Mouse (Mus musculus) c-Kit-positive CD71-negative TER-119-negative erythroid progenitor cells, embryonic 14.5 days (primary cell): ENCODE measurements at regions not wholly inside any gene's neighbourhood (a gene's known extent, or its start where the extent isn't known, plus 50 kb on each side); places are given as distances from the start of the nearest gene placed in this dataset.
A peak's percentile ranks its signal among the peaks of the same experiment; 100 is the strongest.

ENCODE experiments used
- DNase-seq: peaks from one replicate; pipeline ENCODE4 v3.0.0-alpha.2; 2013; ENCODE audit warnings: low read depth

DNA sequence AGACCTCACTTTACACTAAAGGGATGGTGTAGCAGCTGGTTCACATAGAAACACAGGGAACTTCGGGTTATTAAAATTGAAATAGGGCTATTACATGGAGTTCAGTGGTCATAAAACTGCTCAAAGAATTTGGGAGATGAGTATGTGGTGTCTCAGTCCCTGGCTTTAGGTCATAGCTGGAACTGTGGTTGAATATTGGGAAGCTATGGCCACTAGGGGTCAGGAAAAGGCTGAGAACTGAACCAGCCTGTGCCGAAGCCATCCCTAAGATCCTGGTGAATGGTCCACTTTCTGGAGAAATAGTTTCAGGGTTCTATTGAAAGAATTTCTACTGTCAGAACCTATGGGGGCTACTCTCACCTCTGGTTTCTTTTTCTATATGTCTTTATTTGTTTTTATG is 229.0 kb downstream of the Ankrd50 start:
- DNase-seq: no peak

DNA sequence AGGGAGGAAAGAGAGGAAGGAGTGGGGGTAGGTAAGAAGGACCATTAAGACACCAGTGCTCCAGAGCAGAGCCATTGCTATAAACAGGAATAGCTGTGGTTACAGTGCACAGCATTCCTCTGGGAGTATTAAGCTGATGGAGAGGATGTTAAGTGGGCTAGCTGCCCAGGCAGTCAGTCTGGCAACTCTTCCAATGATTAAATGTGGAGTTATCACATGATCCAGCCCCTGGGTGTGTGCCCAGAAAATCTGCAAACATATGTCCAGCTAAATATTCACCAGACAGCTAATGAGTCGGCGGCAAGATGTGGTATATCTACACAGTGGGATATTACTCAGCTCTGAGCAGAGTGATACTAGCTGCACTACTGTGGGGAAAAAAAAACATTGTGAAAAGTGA is 229.7 kb downstream of the Ankrd50 start:
- no peak for DNase-seq

DNA sequence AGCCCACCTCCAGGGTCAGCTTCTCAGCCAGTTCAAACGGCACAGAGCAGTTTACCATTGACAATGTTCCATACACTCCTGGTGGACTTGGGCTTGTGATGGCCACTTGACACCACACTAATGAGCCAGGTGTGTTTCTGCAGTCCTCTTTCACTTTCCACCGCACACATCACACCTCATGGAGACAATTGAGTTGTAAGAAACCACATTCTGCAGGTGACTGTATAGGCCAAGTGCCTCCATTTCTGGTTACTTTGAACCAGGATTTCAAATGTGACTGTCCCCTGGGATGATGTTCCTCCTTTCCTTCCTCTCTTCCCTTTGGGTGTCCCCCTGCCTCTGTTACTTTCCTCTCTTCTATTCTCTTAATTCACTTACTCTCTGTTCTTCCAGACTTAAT is 233.1 kb downstream of the Ankrd50 start:
- no peak for DNase-seq

DNA sequence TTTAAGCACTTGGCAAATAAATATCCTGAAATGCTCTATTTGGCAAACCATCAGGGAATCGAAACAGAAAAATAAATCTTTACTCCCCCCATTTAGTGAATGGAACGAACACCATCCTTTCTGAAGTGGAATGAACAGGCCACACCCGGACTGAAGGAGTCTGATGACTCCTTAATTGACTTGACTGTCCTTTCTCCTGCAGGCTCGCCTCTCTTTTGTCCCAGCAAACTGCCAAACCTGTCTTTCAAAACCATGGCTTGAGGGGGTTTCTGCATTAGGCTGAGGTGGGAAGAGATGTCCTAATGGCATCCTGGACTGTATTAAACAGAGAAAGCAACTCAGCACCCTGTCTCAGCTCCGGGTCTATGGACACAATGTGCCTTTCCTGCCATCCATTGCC is 234.1 kb downstream of the Ankrd50 start:
- no peak for DNase-seq

DNA sequence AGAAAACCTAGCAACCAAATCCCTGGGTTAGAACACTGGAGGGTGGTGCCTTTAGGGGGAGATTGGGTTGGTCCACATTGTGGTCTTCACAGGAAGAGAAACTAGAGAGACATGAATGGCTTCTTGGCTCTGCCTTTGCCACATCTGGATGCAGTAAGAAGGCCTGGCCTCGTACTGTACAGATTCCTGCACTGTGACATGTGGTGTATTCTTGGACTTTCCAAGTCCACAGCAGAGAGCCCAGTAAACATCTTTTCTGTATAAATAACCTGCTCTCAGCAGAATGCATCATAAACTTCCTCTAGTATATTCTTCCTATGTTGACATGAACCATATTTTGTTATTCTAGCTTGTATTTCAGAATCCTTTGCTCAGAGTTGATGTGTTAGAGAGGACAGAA is 235.7 kb downstream of the Ankrd50 start:
- no peak for DNase-seq

DNA sequence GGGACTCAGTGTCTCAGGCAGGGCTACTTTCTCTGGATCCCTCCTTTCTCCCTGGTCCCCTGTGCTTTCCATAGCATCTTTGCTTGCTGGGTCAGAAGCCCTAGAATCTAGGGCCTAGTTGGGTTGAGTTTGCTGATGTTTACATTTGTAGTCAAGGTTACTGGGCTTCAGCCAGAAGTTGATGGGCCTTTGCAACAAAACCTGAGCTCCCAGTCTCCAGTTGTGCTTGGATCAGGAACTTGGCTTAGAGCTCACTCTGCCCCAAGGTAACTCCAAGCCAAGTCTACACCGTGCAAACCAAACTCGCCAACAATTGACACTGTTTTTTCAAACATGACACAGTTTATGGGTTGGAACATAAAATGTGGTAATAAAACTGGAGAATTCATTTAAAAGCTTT is 238.2 kb downstream of the Ankrd50 start:
- no peak for DNase-seq

DNA sequence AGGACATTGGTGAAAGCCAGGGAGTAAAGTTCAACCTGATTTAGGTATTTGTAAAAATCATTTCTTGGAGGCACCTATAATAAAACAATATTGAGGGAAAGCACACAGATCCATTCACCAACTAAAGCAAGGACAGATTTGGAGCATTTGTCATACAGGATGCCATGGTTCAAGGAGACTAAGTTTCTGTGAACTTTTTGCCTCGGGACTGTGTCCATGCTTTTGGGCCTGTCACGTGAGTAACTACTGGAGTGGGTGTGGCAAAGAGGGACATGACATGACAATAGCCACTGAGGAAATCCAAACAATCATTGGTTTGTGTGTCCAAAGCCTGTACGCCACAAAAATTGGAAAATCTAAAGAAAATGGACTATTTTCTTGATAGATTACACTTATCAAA is 241.4 kb downstream of the Ankrd50 start:
- DNase-seq: no peak

DNA sequence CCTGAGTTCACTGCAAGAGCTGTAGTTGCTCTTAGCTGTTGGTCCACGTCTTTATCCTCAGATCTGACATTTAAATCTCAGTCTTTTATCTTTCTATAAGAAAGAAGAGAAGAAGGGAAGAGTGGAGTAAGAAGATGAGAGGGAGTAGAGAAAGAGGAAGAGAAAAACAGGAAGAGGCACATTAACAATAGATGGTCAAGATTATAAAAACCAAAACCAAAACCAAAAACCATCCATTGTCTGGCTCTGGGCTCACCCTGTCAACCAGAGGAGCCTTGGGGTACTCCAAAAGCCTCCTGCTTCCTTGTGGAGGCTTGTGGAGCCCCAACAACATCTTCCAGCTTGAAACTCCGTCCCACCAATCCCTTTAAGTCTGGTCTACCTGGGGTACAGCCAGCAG is 247.0 kb downstream of the Ankrd50 start:
- no peak for DNase-seq

DNA sequence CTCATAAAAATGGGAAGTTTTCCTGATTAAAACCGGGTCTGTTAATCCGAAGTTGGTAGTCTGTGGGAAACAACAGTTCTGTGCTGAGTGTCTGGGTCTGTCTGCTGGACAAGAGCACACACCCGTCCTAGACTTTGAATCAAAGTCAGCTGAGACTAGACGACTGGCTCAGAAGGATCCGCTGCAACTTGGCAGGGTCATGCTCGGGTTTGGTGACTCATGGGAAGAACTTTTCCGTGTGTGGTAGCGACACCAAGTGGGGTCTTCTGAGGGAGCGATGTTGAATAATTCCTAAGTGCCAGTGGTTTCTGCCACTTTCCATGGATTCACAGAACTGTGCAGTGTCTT is 248.9 kb downstream of the Ankrd50 start:
- DNase-seq: no peak

DNA sequence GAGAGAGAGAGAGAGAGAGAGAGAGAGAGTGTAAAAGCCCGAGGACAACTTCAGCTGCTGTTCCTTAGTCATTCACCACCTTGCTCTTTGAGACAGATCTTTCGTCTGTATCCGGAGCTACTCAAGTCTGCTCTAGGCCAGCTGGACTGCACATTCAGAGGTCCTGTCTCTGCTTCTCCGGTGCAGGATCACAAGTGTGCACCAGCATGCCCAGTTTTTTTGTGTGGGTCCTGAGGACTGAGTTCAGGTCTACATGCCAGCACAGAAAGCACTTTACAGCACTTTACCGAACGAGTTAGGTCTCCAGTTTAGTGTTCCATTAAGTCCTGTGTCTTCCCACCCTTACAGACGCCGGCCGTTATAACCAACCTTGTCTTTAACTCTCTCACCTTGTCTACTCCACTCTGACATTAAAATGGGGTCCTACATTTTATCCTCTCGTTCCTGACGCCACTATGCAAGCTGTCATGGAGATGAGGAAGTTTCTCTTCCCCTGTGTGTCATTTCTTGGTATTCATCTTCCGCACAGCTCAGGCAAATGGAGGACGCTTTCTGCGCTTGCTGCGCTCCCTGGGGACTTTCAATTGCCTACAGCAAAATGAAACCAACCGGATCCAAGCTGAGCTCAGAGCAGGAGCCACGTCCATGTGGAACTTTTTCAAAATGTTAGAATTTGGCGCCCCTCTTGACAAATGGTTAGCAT is 249.5 kb downstream of the Ankrd50 start:
- no peak for DNase-seq

DNA sequence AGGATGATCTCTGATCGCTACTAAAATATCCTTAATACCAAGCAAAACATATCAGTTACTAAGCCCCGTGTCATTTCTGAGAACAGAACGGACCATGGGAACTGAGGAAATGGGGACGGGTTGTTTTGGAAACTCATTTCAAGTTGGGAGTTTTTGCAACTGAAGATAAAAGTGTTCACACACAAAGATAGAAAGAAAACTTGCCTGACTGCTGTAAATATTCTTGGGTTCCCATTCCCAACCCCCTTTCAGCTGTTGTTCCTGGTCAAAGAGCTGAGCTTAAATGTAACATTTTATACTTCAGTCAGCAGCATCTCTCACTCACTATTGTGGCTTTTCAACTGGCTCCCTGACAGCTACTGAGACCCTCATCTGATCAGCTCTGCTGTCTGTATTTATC is 250.1 kb downstream of the Ankrd50 start:
- DNase-seq: no peak

DNA sequence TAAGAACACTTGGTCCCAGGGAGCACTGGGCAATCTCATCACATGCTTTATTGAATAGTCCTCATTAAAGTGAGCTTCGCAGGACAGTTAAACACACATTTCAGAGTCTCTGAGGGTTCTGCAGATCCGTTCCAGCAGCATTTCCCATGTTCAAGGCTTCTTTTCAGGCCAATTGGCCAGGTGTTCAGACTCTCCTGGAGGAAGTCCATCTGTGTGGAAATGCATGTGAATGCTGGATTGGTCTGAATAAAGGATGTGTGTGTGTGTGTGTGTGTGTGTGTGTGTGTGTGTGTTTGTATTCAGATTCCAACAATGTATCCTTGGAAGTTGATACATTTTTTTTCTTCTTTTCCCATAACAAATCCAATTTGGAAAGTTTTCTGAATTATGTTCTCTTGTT is 250.6 kb downstream of the Ankrd50 start:
- no peak for DNase-seq

DNA sequence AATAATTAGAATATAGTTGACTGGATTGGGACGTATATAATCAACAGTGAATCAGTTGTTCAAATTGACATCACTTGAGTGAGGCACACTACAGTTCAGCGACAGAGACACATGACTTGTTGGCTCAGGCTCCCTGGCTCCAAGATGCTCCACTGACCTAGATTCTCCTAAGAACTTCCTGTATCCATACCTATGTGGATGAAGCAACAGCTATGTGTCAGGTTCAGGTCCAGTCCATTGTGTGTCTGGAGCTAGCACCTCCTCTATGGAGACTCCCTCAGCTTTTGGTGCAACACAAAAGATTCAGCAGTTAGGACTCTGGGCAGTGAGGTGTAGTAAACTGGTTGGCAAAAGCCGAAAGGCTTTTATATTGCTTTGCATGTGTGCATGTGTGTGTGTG is 251.6 kb downstream of the Ankrd50 start:
- no peak for DNase-seq

DNA sequence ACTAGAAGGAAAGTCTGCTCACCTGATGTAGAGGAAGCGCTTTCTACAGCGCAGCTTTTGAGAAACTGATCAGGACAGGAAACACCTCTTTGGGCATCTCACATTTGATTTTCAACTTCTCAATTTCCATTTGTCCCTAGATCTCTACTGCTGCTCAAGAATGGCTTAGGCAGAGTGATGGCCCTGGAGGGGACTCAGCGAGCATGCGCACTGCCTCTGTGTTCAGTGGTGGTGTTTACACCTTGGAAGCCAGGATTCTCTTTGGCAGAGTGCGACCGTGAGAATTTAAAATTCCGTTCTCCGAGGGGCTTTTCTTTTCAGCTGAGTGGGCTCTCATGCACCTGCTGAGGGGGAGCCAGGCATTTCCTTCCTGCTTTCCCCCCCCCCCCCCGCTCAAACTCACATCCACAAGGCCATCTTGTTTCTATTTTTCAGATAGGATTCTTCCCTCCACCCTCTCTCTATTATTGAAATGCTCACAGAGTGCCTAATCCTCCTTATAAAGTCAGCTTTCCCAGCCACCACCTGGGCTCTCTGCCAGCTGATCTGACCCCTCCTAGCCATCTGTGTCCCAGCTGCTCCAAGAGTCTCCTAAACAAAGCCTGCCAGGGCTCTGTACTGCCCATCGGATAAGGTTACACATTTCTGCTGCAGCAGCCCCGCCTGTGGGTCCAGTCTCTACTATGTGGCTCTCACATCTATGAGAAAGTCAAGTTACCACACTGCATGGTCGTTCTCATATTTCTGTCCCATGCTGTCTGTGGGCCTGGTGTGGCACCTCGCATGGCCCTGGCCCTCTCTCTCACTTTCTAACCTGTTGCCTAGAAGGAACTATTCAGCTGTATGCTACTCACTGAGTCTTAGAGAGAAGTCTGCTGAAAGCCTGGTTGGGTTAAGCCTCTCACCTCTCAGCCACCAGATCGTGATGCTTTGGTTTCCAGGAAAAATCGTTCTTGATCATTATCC is 252.2 kb downstream of the Ankrd50 start:
- DNase-seq: no peak

DNA sequence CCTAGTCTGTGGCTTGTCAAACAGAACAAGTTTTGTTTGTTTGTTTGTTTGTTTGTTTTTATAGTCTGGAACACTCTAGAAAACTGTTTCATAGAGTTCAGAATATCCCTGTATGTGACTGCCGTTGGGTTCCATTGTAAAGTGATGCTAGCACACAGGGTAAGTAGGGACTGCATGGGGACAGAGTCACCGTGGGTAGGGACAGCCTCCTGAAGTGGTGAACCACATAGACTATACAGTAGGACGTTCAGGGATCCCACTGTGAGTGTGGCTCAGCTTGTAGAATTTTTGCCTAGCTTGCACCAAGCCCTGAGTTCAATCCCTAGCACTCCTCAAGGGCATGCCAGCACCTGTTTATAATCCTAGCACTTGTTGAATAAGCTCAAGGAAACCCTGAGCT is 253.1 kb downstream of the Ankrd50 start:
- DNase-seq: no peak

DNA sequence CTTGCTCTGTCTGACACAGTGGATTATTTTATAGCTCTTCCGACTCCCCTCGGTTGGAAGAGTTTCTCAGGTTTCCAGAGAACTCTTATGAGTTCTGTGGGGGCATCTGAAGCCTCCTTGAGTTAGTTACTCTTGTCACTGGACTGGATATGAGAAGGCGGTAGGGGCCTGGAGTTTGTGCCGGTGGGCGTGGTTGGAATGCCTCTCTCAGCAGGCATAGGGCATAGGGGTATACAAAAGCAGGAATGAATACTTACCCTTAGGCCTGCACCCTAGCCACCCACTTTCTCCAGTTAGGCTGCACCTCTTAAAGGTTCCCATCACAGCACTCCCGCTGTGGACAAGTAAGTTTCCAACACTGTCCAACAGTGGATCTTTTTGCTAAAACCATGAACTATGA is 253.8 kb downstream of the Ankrd50 start:
- no peak for DNase-seq

DNA sequence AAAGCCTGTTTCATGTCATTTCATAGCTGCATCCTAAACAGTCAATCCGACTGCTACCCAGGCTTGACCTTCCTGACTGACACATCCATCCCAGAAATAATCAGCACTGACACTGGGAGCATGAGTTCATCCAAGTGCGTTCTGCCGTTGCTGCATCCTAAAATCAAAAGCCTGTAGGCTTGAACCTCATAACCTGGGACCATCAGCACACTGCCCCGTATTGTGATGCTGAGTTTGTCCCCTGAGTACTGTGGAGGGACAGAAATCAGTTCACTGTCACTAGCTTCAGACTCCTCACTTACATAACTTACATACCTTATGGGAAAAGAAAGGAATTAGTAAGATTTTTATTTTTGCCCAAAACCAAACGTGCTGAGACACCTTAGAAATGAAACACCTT is 255.0 kb downstream of the Ankrd50 start:
- no peak for DNase-seq

DNA sequence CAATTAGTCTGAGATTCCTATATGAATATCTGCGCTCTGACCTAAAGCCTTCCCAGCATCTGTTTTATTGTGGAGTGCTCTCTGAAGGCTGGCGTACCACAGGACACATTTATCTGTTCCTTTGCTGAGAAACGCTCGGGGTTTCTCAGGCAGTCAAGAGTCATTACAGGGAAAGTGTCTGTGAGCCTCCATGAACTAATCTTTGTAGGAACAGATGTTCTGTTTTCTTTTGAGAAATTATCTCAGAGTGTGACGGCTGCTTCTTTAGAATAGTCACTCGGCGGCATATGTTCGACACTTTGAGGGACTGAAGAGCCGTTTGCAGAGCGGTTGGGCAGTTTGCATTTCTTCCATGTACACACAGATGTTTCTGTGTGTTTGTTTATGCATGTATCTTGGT is 255.6 kb downstream of the Ankrd50 start:
- DNase-seq: no peak

DNA sequence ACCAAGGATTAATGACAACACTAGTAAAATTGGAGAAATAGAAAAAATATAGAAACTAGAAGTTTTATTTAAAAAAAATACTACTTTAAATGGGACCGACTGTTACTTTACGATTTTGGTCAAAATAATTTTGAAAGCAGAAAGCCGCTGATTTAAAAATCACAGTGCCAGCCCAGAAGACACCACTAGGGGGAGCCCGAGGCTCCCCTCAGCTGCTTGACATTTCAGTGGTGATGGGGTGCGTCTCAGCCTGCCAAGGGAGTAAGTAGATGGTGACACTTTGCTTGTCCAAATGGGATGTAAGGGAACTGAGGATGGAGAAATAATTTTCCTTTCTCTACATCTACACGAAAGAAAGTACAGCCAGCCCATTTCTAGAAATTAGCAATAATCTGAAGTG is 257.0 kb downstream of the Ankrd50 start:
- peak; percentile 13 for DNase-seq

DNA sequence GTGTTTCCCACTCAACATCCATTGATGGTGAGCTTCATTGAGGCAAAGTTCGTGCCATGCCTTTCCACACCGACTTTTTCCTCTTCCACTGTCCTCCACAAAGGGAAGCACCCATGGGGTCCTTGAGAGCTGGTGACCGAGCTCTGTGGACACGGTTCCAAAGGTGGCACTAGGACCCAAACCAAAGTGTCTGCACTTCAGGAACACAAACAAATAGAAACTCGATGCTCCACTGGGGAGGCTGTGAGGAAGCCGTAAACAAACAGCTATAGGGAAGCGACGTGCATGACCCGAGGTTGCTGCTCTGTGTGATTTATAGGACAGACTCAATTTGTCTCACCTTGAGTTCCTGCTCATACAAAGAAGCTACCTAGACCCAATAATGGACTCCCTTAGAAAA is 257.5 kb downstream of the Ankrd50 start:
- DNase-seq: no peak

DNA sequence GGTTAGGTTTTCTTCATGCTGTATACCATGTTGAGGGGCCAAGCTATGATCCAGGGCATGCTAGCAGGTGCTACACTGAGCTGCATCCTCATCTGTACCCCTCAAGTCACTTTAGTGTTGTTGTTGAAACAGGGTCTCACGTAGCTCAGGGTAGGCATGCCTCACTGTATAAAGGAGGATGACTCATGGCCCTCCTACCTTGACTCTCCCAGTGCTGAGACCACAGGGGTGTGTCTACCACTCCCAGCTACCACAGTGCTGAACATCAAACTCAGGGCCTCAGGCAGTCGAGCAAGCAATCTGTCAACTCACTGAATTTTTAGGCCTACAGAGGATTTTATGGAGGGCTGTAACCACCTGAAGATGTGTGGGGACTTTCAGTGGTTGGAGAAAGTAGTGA is 258.5 kb downstream of the Ankrd50 start:
- DNase-seq: no peak

DNA sequence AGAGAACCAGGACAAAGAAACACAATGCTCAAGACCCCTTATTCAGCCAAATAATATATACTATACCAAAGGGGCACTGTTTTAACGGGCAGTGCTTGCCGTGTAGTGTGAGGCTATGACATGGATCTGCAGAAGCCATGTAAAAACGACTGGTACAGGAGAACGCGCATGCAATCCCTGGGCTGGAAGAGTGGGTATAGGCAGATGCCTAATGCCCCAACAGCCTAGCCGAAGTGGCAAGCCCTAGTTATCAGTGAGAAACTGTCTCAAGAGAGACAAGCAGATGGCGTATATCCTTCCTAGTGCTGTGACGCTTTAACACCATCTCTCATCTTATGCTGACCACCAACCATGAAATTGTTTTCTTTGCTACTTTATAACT is 262.8 kb downstream of the Ankrd50 start:
- no peak for DNase-seq

DNA sequence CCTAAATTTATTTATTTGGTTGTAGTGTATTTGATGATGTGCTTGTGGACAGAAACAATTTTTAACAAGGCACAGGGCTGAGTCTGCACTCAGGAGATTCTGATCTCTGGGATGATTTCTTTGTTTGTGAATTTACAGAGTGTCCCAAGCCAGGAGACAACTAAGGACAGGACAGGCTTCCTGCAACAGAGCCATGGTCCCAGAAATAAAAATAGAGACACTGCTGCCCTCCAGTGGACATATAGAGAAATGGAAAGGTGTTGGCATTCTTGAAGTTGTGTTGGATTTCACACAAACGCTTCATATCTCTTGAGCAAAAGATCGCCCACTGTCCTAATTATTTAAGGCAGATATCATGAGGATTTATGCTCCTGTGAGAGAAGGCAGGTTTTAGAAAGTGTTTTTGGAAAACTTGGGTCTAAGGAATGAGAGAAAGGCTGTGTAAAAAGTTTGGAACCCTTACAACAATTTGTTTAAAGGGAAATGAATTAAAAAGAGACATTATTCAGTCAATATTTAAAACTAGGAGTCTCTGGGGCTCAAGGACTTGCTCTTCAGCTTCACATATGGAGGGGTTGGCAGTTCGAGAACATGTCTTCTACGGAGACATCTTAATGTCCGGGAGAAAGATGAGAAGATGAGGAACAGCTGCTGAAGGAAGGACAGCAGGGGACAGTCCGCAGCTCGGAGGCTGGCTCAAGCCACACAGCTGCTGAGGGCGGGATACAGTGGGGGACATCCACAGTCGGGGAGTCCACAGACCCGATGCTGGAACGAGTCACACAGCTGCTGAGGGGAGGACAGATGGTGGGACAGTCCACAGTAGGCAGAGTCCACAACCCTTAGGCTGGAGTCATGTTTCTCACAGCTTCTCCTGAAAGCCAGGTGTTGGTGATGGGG is 263.5 kb downstream of the Ankrd50 start:
- DNase-seq: peak; percentile 42
